Mouse (Mus musculus): ENCODE measurements around the gene Cdc14a.

- TF ChIP-seq NANOG (IDR thresholded peaks at IDR 0.05; ENCODE audit: borderline replicate concordance, low read length) = no peak
- TF ChIP-seq CTCF (conservative IDR thresholded peaks at IDR 0.05; ENCODE audit: low read length) = no peak
Measured at GRCm38 (mm10) chr3:116232763-116233162, 191.1 kb downstream of the Cdc14a start.

Data from E14TG2a.4 (cell line).